Mouse (Mus musculus): ENCODE measurements around the gene Dusp3. TPM values are rescaled to one million over a fixed set of nuclear protein-coding genes. Genes with fewer than 3 reads are reported as not detected.

Gene Dusp3
- polyA plus RNA-seq, 1 experiment from 2014 or later, result 21.7 TPM

DNA sequence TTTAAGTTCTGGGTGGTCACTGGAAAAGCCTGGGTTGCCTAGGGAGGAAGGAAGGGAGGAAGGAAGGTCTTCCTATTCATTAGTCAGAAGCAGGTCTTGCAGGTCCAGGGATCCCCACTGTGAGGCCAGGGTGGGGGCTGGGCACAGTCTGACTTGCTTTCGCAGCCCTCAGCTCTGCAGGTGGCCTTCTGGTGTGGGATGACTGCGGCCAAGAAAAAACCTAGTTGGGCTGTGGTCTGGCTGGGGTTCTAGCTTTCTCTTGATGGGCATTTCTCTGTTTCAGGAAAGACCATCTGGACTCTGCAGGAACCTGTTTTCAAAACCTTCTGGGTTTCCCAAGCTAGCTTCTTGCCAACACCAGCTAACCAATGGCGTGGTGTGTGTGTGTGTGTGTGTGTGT is 43.8 kb downstream of the Dusp3 start:
- no peak for ATAC-seq (ENCODE audit: low read depth)
- WGBS, result 20% methylated on average over 3 of the region's 3 CpGs
- H3K36me3 ChIP-seq (ENCODE audit: control insufficient read depth, insufficient read depth, low read length), result no peaks in the 10 kb centered on the region
- no peak overlapping the region for H3K4me2 ChIP-seq (ENCODE audit: low read depth, low read length)
- no peaks in the 10 kb centered on the region for H3K9me3 ChIP-seq (ENCODE audit: control insufficient read depth, low read length)
- H3K27me3 ChIP-seq (ENCODE audit: control insufficient read depth, insufficient read depth, low read depth, low read length), result peaks cover 5% of the 10 kb centered on the region; the same call in 1 of the 2 replicates
- H3K4me3 ChIP-seq (ENCODE audit: low read length), result no peak overlapping the region
- no peak overlapping the region for H3K27ac ChIP-seq (ENCODE audit: low read length)
- 0 out of 2 replicates have a peak, but pooled peaks cover 3% of the 10 kb centered on the region for H3K4me1 ChIP-seq (replicated peaks; ENCODE audit: control insufficient read depth, insufficient read depth, low read length)
- no peak overlapping the region for H3K9ac ChIP-seq (ENCODE audit: low read length)

DNA sequence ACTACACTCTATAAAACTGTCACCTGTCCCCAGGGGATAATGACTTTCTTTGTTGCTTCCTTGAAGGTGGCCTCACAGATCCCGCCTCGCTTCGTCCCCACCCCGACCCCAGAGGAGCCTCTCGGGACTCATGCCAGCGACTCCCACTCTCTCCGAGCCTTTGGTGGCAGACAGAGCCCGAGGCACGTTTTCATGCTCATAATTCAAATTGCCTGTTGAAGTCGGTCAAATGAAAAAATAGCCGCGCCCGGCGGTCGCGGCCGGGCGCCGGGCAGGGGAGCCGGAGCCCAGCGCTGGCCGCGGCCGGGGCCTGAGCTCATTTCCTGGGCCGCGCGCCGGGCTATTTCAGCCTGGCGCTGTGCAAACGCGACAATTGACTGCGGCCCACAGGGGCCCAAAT is 49.7 kb downstream of the Dusp3 start:
- Histone ChIP-seq H3K27ac (ENCODE audit: low read length) (no peak overlapping the region), H3K4me3 (ENCODE audit: low read length) (peak overlapping the region; percentile 49), H3K27me3 (ENCODE audit: control insufficient read depth, insufficient read depth, low read depth, low read length) (peaks cover 9% of the 10 kb centered on the region; the same call in 1 of the 2 replicates), H3K9ac (ENCODE audit: low read length) (peak overlapping the region; percentile 68), H3K9me3 (ENCODE audit: control insufficient read depth, low read length) (no peaks in the 10 kb centered on the region), H3K4me2 (ENCODE audit: low read depth, low read length) (peak overlapping the region; percentile 92), H3K4me1 (replicated peaks; ENCODE audit: control insufficient read depth, insufficient read depth, low read length) (peaks cover 4% of the 10 kb centered on the region; the same call in 1 of the 2 replicates), H3K36me3 (ENCODE audit: control insufficient read depth, insufficient read depth, low read length) (no peaks in the 10 kb centered on the region)
- under 1% methylated on average over 32 of the region's 32 CpGs for WGBS
- peak; percentile 65; the same call in 1 of the 2 replicates for ATAC-seq (ENCODE audit: low read depth)

- Histone ChIP-seq H3K27ac (ENCODE audit: low read length) (no peak overlapping the region), H3K9me3 (ENCODE audit: control insufficient read depth, low read length) (no peaks in the 10 kb centered on the region), H3K4me3 (ENCODE audit: low read length) (no peak overlapping the region), H3K9ac (ENCODE audit: low read length) (no peak overlapping the region), H3K4me2 (ENCODE audit: low read depth, low read length) (no peak overlapping the region), H3K27me3 (ENCODE audit: control insufficient read depth, insufficient read depth, low read depth, low read length) (peaks cover 9% of the 10 kb centered on the region; the same call in 1 of the 2 replicates), H3K4me1 (replicated peaks; ENCODE audit: control insufficient read depth, insufficient read depth, low read length) (peaks cover 4% of the 10 kb centered on the region; the same call in 1 of the 2 replicates), H3K36me3 (ENCODE audit: control insufficient read depth, insufficient read depth, low read length) (no peaks in the 10 kb centered on the region)
- WGBS, result 38% methylated on average over 7 of the region's 7 CpGs
- no peak for ATAC-seq (ENCODE audit: low read depth)
Measured at GRCm38 (mm10) chr11:101936421-101936820, 50.4 kb downstream of the Dusp3 start.

DNA sequence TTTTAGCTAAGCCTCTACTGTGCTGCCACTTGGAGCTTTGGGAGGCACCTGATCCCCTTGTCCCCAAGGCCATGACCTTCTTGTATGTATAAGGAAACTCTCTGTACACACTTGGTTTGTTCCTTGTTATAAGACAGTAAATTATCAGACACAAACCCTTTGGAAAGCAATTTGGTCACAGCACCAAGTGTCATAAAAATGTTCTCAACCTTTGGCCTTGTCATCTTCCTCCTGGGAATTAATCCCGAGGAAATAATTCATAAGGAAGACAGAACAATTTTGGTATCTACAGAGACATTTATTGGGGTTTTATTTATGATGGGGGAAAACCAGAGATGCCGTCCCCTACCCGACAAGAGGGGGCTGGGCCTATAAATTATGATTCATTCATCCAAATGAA is 51.1 kb downstream of the Dusp3 start:
- H3K9me3 ChIP-seq (ENCODE audit: control insufficient read depth, low read length), result no peaks in the 10 kb centered on the region
- H3K27me3 ChIP-seq (ENCODE audit: control insufficient read depth, insufficient read depth, low read depth, low read length), result peaks cover 9% of the 10 kb centered on the region; the same call in 1 of the 2 replicates
- H3K4me2 ChIP-seq (ENCODE audit: low read depth, low read length), result no peak overlapping the region
- WGBS, result 70% methylated on average over 3 of the region's 3 CpGs
- H3K4me1 ChIP-seq (replicated peaks; ENCODE audit: control insufficient read depth, insufficient read depth, low read length), result peaks cover 4% of the 10 kb centered on the region; the same call in 1 of the 2 replicates
- H3K9ac ChIP-seq (ENCODE audit: low read length), result no peak overlapping the region
- no peaks in the 10 kb centered on the region for H3K36me3 ChIP-seq (ENCODE audit: control insufficient read depth, insufficient read depth, low read length)
- no peak for ATAC-seq (ENCODE audit: low read depth)
- H3K27ac ChIP-seq (ENCODE audit: low read length), result no peak overlapping the region
- H3K4me3 ChIP-seq (ENCODE audit: low read length), result no peak overlapping the region

DNA sequence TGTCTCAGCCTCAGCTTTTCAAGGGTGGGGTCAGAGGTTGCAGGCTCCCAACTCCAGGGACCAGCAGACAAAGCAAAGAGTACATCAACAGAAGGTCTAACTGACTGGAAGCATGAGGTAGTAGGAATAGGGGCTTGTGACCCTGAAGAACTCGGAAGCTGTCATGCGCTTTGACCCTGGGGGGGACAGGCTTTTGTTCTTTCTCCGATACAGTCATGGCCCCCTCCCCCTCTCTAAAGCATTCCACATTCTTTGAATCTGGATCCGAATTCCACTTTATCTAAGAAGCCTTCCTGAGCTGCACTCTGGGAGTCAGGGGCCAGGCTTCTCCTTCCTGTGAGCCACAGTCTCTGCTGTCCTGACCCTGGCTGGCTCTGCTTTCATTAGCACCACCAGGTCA is 54.8 kb downstream of the Dusp3 start:
- H3K4me3 ChIP-seq (ENCODE audit: low read length), result no peak overlapping the region
- H3K36me3 ChIP-seq (ENCODE audit: control insufficient read depth, insufficient read depth, low read length), result no peaks in the 10 kb centered on the region
- no peaks in the 10 kb centered on the region for H3K9me3 ChIP-seq (ENCODE audit: control insufficient read depth, low read length)
- peaks cover 2% of the 10 kb centered on the region; the same call in 1 of the 2 replicates for H3K4me1 ChIP-seq (replicated peaks; ENCODE audit: control insufficient read depth, insufficient read depth, low read length)
- no peaks in the 10 kb centered on the region for H3K27me3 ChIP-seq (ENCODE audit: control insufficient read depth, insufficient read depth, low read depth, low read length)
- 40% methylated on average over 4 of the region's 4 CpGs for WGBS
- no peak for ATAC-seq (ENCODE audit: low read depth)
- no peak overlapping the region for H3K4me2 ChIP-seq (ENCODE audit: low read depth, low read length)
- H3K9ac ChIP-seq (ENCODE audit: low read length), result no peak overlapping the region
- no peak overlapping the region for H3K27ac ChIP-seq (ENCODE audit: low read length)

DNA sequence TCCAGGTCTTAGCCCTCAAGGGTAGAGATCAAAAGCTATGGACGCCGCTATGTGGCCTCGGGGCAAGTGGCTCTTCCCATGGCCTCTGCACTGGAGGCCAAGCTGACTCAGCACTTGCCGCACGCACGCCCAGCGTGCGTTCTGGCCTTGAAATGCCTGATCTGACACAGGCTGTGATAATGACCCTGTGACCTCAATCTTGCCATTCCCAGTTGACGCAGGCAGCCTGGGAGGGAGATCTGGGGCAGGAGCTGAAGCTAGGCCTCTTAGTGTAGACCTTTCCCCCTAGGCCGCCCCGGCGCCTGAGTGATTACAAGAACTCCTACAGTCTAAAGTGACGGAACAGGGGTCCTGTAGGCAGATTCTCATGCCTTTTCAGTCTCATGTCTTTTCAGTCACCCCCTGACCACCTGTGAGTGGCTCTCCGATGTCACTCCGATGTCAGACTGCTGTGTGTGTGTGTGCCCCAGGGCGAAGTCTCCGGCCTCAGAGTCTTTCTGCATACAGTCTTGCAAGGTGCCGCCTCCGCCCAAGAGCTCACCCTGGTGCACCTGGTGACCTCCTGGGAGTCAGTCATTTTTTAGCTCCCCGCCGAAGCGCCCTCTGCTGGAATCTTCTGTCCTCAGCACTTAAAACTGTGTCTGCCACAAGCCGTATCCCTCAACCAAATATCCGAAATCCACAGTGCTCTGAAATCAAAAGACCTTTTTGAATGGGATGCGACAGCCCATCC is 58.6 kb downstream of the Dusp3 start:
- Histone ChIP-seq H3K9me3 (ENCODE audit: control insufficient read depth, low read length) (no peaks in the 10 kb centered on the region), H3K4me3 (ENCODE audit: low read length) (no peak overlapping the region), H3K4me1 (replicated peaks; ENCODE audit: control insufficient read depth, insufficient read depth, low read length) (no peaks in the 10 kb centered on the region), H3K36me3 (ENCODE audit: control insufficient read depth, insufficient read depth, low read length) (no peaks in the 10 kb centered on the region), H3K27me3 (ENCODE audit: control insufficient read depth, insufficient read depth, low read depth, low read length) (no peaks in the 10 kb centered on the region), H3K9ac (ENCODE audit: low read length) (no peak overlapping the region), H3K4me2 (ENCODE audit: low read depth, low read length) (no peak overlapping the region), H3K27ac (ENCODE audit: low read length) (no peak overlapping the region)
- 26% methylated on average over 25 of the region's 25 CpGs for WGBS
- no peak for ATAC-seq (ENCODE audit: low read depth)

DNA sequence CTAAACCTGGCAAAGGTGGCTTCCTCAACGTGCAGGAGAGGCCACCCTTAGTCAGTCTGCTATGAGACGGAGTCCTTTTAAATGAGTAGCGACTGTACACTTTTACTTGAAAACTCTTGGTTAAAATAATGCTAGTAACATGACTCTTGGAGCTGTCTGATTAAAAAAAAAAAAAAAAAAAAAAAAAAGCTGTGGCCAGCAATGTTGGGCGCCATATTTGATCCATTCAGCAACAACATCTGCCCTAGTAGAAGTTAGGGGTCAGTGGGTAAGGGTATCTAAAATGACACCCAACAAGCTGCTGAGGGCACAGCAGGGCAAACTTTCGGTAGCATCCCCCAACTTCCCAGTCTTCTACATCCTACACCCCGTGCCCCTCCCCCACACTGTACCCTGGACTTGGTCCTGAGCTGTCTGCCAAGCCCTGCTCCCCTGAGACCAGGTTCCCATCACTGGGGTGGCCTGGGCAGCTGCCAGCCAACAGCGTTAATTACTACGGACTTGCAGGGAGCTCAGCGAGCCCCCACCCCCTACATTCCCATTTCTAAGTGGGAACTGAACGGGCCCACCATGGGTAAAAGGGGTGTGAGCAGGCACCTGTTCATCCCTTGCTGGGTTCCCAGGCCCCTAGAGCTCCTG is 59.7 kb downstream of the Dusp3 start:
- H3K9me3 ChIP-seq (ENCODE audit: control insufficient read depth, low read length), result no peaks in the 10 kb centered on the region
- H3K4me2 ChIP-seq (ENCODE audit: low read depth, low read length), result no peak overlapping the region
- 83% methylated on average over 10 of the region's 10 CpGs for WGBS
- H3K36me3 ChIP-seq (ENCODE audit: control insufficient read depth, insufficient read depth, low read length), result no peaks in the 10 kb centered on the region
- no peak overlapping the region for H3K4me3 ChIP-seq (ENCODE audit: low read length)
- ATAC-seq (ENCODE audit: low read depth), result no peak
- H3K27me3 ChIP-seq (ENCODE audit: control insufficient read depth, insufficient read depth, low read depth, low read length), result no peaks in the 10 kb centered on the region
- no peak overlapping the region for H3K9ac ChIP-seq (ENCODE audit: low read length)
- no peak overlapping the region for H3K27ac ChIP-seq (ENCODE audit: low read length)
- no peaks in the 10 kb centered on the region for H3K4me1 ChIP-seq (replicated peaks; ENCODE audit: control insufficient read depth, insufficient read depth, low read length)

GRCm38 (mm10) chr11:101925636-101926035 is 61.2 kb downstream of the Dusp3 start:
- Histone ChIP-seq H3K4me1 (replicated peaks; ENCODE audit: control insufficient read depth, insufficient read depth, low read length) (no peaks in the 10 kb centered on the region), H3K9ac (ENCODE audit: low read length) (no peak overlapping the region), H3K36me3 (ENCODE audit: control insufficient read depth, insufficient read depth, low read length) (no peaks in the 10 kb centered on the region), H3K4me3 (ENCODE audit: low read length) (no peak overlapping the region), H3K27ac (ENCODE audit: low read length) (no peak overlapping the region), H3K27me3 (ENCODE audit: control insufficient read depth, insufficient read depth, low read depth, low read length) (no peaks in the 10 kb centered on the region), H3K9me3 (ENCODE audit: control insufficient read depth, low read length) (no peaks in the 10 kb centered on the region), H3K4me2 (ENCODE audit: low read depth, low read length) (no peak overlapping the region)
- no peak for ATAC-seq (ENCODE audit: low read depth)
- WGBS, result 78% methylated on average over 6 of the region's 6 CpGs

GRCm38 (mm10) chr11:101924441-101924976 is 62.3 kb downstream of the Dusp3 start:
- Histone ChIP-seq H3K9ac (ENCODE audit: low read length) (no peak overlapping the region), H3K9me3 (ENCODE audit: control insufficient read depth, low read length) (no peaks in the 10 kb centered on the region), H3K4me1 (replicated peaks; ENCODE audit: control insufficient read depth, insufficient read depth, low read length) (no peaks in the 10 kb centered on the region), H3K36me3 (ENCODE audit: control insufficient read depth, insufficient read depth, low read length) (no peaks in the 10 kb centered on the region), H3K4me2 (ENCODE audit: low read depth, low read length) (no peak overlapping the region), H3K27ac (ENCODE audit: low read length) (no peak overlapping the region), H3K27me3 (ENCODE audit: control insufficient read depth, insufficient read depth, low read depth, low read length) (no peaks in the 10 kb centered on the region), H3K4me3 (ENCODE audit: low read length) (no peak overlapping the region)
- no peak for ATAC-seq (ENCODE audit: low read depth)
- 68% methylated on average over 19 of the region's 19 CpGs for WGBS

All from lung, embryonic 16.5 days (tissue).